Mouse (Mus musculus) gonadal fat pad, adult 2 months (tissue): Measurements from ENCODE around the gene Gm21103. TPM values are rescaled to one million over a fixed set of nuclear protein-coding genes. Genes with fewer than 3 reads are reported as not detected.
"Not testable (repeated sequence)": the region's sequence is repeated elsewhere in the genome, so short reads cannot be mapped to it uniquely, and the experiment has no call there.

Experiments
- DNase-seq: peaks from one replicate; pipeline ENCODE4 v3.0.0-alpha.2; 2012; ENCODE audit warnings: low read depth
- polyA plus RNA-seq: library from polyadenylated mRNA; depleted of rRNA; stranded (reverse); fragments of >200 nt; gene quantifications from 2 replicates; pipeline ENCODE4 v1.2.3, GENCODE M21; 2012; rRNA removed

Gene Gm21103
- polyA plus RNA-seq, result 0.15 TPM in 1 of 2 replicates, not detected in the other

DNA sequence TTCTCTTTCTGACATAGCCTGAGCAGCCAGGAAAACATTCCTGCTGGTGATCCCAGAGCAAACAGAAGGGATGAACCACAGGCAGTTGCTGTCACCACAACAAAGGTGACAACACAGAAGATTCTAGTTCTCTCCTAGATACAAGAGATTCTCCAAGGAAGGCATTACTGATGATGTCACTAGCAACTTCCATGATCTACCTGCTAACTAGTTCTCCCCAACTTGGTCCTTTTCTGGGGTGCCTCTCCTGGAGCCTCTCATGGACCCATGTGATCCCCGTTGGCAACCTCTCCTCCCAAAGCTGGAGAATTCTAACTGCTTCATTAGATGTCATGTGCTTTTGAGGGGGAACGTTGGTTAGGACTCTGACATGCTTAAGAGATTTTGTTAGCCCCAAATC, at the start of gene Gm21103:
Gm21103 (minus strand) TSS at position 101 of the 400 bp plus-strand sequence.
- DNase-seq, result not testable (repeated sequence)

GRCm38 (mm10) chr14:6343578-6343977, 38.9 kb upstream of the Gm21103 start, which contains the start of gene Gm3618:
Gene Gm3618 (minus strand): TSS chr14:6343678.
- DNase-seq, result not testable (repeated sequence)

DNA sequence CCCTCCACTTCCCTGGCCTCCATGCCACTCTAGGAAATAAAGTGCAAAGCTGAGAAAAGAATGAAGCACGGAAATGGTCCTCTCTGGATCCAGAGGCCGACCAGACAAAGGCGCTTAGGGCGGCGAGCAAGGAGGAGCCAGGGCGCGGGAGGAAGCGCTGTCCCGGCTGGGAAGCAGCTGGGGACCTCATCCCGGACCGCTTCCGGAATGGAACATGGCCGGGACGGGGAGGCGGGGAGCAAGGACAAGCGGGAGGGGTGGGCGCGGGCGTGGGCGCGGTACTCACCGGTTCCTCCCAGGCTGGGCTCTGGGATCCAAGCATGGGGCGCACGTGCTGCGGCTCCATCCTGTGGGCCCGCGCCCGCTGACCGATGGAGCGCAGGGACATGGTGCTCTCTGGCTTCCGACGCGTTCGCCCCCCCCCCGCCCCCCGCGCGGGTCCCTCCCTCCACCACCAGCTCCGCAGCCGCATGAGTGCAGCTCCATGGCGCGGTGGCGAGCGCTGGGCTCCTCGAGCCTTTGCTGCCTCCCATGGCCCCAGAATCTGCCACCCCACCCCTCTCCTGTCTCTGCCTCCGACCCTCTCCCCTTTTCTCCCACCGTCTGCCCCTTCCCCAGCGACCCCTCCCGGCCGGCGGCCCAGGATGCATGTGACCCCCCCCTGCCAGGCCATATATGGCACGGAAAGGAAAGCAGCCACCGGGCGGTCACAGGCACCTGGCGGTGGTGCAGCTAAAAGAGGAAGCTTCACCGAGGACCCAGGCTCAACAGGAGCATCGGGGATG, 17.5 kb downstream of the Gm21103 start, which contains the start of gene Gm3411:
Gm3411 (minus strand) TSS at position 320 of the 785 bp plus-strand sequence.
- not testable (repeated sequence) for DNase-seq

Other genes with a start within 250 kb of the Gm21103 start
- gene Gm6337, start 246.6 kb downstream of the Gm21103 start, polyA plus RNA-seq, result not detected in 2 replicates
- gene Gm8206, start 210.9 kb downstream of the Gm21103 start, polyA plus RNA-seq, result 0.18 and 0.28 TPM in 2 replicates
- 0.15 and 0.35 TPM in 2 replicates for gene Gm3468, start 196.2 kb downstream of the Gm21103 start, polyA plus RNA-seq
- not detected in 2 replicates for gene Gm3476, start 179.0 kb downstream of the Gm21103 start, polyA plus RNA-seq
- gene Gm21560, start 85.6 kb downstream of the Gm21103 start, polyA plus RNA-seq, result not detected in 2 replicates
- 1.9 and 3.4 TPM in 2 replicates for gene Gm3411, start 17.6 kb downstream of the Gm21103 start, polyA plus RNA-seq
- not detected in 2 replicates for gene Gm3618, start 38.8 kb upstream of the Gm21103 start, polyA plus RNA-seq
- gene Gm16440, start 85.5 kb upstream of the Gm21103 start, polyA plus RNA-seq, result not detected in 2 replicates
- gene Gm3591, start 107.6 kb upstream of the Gm21103 start, polyA plus RNA-seq, result 1.7 and 2.3 TPM in 2 replicates
- not detected in 2 replicates for gene Gm3594, start 139.8 kb upstream of the Gm21103 start, polyA plus RNA-seq
- not detected in 2 replicates for gene Gm8356, start 232.4 kb upstream of the Gm21103 start, polyA plus RNA-seq